Mouse (Mus musculus): ENCODE measurements around the gene Qsox1. TPM values are rescaled to one million over a fixed set of nuclear protein-coding genes. Genes with fewer than 3 reads are reported as not detected.

Gene Qsox1
- polyA plus RNA-seq, 1 experiment from 2014 or later = 6.8 TPM

DNA sequence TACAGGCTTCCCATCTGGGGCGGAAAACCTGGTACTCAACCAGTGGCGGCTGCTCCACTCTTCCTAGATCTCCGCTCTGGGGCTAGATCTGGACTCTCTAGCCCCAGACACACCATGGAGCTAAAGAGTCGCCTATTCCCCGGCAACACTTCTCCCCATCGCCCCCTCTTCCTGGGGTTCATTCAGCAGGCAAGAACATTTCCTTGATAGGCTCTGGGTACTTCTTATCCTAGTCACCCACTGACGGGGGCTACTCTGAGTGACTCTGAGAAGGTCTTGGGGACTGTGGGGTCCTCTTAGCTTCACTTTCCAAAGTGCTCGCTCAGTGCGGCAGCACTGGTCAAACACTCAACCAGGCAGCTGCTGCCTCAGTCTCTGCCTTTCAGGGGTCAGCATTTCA lies 59.3 kb downstream of the Qsox1 start:
- Histone ChIP-seq H3K4me3 (ENCODE audit: low read depth, low read length) (no peak overlapping the region), H3K9me3 (ENCODE audit: control insufficient read depth, low read length) (no peaks in the 10 kb centered on the region), H3K4me2 (no peak overlapping the region), H3K9ac (ENCODE audit: low read length) (no peak overlapping the region), H3K27me3 (ENCODE audit: control insufficient read depth, insufficient read depth, low read length) (peaks cover 77% of the 10 kb centered on the region), H3K27ac (ENCODE audit: low read depth, low read length) (no peak overlapping the region), H3K36me3 (ENCODE audit: control insufficient read depth, insufficient read depth, low read length) (no peaks in the 10 kb centered on the region), H3K4me1 (ENCODE audit: control insufficient read depth, insufficient read depth, low read length) (peaks cover 3% of the 10 kb centered on the region)
- ATAC-seq (ENCODE audit: low FRiP score) (no peak), DNase-seq (ENCODE audit: low spot score, missing footprints) (peak; percentile 80)
- WGBS = 68% methylated on average over 9 of the region's 9 CpGs

DNA sequence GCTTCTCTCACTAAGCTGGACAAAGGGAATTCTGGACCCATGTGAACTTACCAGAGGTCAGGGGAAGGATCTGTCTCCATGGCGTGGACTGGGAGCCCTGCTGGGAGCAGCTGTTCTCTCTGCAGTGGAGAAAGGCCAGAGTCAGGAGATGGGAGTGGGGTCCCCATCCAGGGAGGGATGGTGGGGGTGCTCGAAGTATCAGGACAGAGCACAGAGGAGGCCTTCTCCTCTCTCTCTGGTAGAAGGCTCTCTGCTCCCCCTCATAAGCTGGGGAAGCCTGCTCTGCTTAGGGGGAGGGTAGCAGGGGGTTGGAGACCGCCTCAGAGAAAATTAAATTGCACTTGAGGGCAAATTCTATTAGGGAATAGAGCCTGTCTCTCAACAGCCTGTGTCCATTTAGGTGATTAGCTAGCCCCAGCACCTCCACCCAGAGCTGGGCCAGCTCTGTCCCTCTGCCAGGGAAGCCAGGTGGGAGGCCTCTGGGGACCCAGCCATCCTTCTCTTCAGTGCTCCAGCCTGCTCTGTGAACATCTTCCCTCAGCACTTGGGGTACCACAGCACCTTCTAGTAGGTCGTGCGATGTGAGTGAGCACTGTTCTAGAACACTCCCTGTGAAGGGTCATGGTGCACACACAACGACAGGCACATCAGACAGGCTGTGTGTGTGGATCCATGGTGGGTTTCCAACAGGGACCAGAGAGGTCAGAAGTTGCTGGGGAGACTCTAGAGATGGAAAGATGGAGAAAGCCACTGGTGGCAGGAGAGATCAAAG lies 61.0 kb downstream of the Qsox1 start, which contains the start of gene Lhx4:
Gene Lhx4, minus strand, starts transcription at position 201 of the 772 bp plus-strand sequence.
- DNase-seq (ENCODE audit: low spot score, missing footprints) (peak; percentile 80), ATAC-seq (ENCODE audit: low FRiP score) (peak; percentile 38; the same call in 1 of the 2 replicates)
- no peak within 1 kb of the TSS for H3K27ac ChIP-seq (ENCODE audit: low read depth, low read length)
- no peak within 1 kb of the TSS for H3K9ac ChIP-seq (ENCODE audit: low read length)
- no peaks in the 10 kb centered on the region for H3K9me3 ChIP-seq (ENCODE audit: control insufficient read depth, low read length)
- no peak within 1 kb of the TSS for H3K4me2 ChIP-seq
- no peaks in the 10 kb centered on the region for H3K36me3 ChIP-seq (ENCODE audit: control insufficient read depth, insufficient read depth, low read length)
- peaks cover 3% of the 10 kb centered on the region for H3K4me1 ChIP-seq (ENCODE audit: control insufficient read depth, insufficient read depth, low read length)
- WGBS = 60% methylated on average over 6 of the region's 6 CpGs
- no peak within 1 kb of the TSS for H3K4me3 ChIP-seq (ENCODE audit: low read depth, low read length)
- peaks cover 84% of the 10 kb centered on the region for H3K27me3 ChIP-seq (ENCODE audit: control insufficient read depth, insufficient read depth, low read length)

DNA sequence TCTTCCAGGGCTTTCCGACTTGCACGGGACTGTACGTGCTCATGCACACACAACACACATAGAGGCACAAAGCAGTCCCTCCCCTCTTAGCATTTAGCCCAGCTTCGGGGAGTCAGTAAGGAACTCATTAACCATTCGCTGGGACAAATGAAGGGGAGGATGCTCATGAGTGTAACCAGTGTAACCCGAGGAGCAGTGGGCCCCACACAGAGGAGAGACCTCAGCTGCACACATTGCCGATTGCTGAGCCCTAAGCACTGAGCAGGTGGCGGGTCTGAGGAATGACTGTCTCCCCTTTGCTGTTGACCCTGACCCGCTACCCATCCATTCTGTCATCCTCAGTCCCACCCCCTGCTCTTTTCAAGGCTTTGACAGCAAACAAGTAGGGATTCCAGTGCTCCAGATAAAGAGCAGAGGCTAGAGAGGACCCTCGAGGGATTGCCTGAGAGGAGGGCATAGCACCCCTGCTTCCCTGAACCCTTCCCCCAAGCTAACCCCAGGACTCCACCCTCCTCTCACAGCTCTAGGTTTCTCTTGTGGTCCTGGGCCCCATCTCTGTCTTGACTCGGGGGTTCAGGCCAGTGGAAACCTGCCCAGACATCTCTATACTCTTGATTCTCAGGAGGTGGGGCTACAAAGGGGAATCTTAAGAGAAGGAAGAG lies 62.0 kb downstream of the Qsox1 start:
- no peaks in the 10 kb centered on the region for H3K36me3 ChIP-seq (ENCODE audit: control insufficient read depth, insufficient read depth, low read length)
- H3K4me2 ChIP-seq = no peak overlapping the region
- no peak overlapping the region for H3K9ac ChIP-seq (ENCODE audit: low read length)
- no peak overlapping the region for H3K4me3 ChIP-seq (ENCODE audit: low read depth, low read length)
- DNase-seq (ENCODE audit: low spot score, missing footprints) (peak; percentile 86), ATAC-seq (ENCODE audit: low FRiP score) (peak; percentile 61; the same call in 1 of the 2 replicates)
- 15% methylated on average over 11 of the region's 11 CpGs for WGBS
- peaks cover 94% of the 10 kb centered on the region for H3K27me3 ChIP-seq (ENCODE audit: control insufficient read depth, insufficient read depth, low read length)
- H3K4me1 ChIP-seq (ENCODE audit: control insufficient read depth, insufficient read depth, low read length) = peaks cover 3% of the 10 kb centered on the region
- no peak overlapping the region for H3K27ac ChIP-seq (ENCODE audit: low read depth, low read length)
- no peaks in the 10 kb centered on the region for H3K9me3 ChIP-seq (ENCODE audit: control insufficient read depth, low read length)

DNA sequence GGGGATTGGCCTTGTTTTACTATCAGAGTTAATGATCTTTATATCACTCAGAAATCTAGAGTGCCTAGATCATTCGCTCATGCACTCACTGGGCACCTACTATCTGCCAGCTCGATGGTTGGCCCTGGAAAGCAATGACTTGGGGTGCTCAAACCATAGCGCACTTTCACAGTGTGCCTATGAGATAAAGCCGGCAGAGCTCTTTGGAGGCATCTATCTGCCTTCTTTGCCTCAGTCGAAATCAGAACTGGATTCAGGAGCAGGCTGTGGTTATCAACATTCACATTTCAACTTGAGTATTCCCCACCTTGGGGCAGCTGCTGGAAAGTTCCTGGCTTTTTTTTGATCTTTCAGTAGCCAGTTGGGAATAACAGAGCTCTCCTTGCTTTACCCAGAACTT lies 64.8 kb downstream of the Qsox1 start:
- DNase-seq (ENCODE audit: low spot score, missing footprints) (peak; percentile 85), ATAC-seq (ENCODE audit: low FRiP score) (no peak)
- no peak overlapping the region for H3K9ac ChIP-seq (ENCODE audit: low read length)
- H3K4me3 ChIP-seq (ENCODE audit: low read depth, low read length) = no peak overlapping the region
- H3K27ac ChIP-seq (ENCODE audit: low read depth, low read length) = no peak overlapping the region
- no peaks in the 10 kb centered on the region for H3K36me3 ChIP-seq (ENCODE audit: control insufficient read depth, insufficient read depth, low read length)
- H3K27me3 ChIP-seq (ENCODE audit: control insufficient read depth, insufficient read depth, low read length) = peaks cover 93% of the 10 kb centered on the region
- peaks cover 6% of the 10 kb centered on the region for H3K4me1 ChIP-seq (ENCODE audit: control insufficient read depth, insufficient read depth, low read length)
- H3K9me3 ChIP-seq (ENCODE audit: control insufficient read depth, low read length) = no peaks in the 10 kb centered on the region
- no peak overlapping the region for H3K4me2 ChIP-seq
- 79% methylated on average over 5 of the region's 5 CpGs for WGBS

DNA sequence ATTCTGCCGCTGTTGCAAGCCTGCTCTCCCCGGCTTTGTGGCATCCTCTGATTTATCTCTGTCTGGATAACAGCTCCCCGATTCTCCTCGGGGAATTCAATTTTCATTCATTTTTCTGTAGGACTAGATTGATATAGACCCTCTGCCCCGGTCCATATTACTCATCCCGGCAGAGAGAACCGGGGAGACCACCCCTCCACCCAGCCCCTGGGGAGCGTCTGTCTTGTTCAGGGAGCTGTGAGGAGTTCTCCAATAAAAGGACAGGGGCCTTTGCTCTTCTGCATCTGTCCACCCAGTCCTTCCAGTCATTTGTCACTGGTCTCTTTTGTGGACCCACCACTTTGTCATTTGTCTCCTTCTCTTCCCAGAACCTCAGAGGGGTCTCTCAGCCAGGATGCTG lies 65.7 kb downstream of the Qsox1 start:
- no peak overlapping the region for H3K4me2 ChIP-seq
- 15% methylated on average over 8 of the region's 8 CpGs for WGBS
- no peak overlapping the region for H3K4me3 ChIP-seq (ENCODE audit: low read depth, low read length)
- H3K27ac ChIP-seq (ENCODE audit: low read depth, low read length) = no peak overlapping the region
- H3K27me3 ChIP-seq (ENCODE audit: control insufficient read depth, insufficient read depth, low read length) = peaks cover 93% of the 10 kb centered on the region
- no peaks in the 10 kb centered on the region for H3K9me3 ChIP-seq (ENCODE audit: control insufficient read depth, low read length)
- H3K9ac ChIP-seq (ENCODE audit: low read length) = no peak overlapping the region
- H3K4me1 ChIP-seq (ENCODE audit: control insufficient read depth, insufficient read depth, low read length) = peaks cover 11% of the 10 kb centered on the region
- no peak for ATAC-seq (ENCODE audit: low FRiP score)
- DNase-seq (ENCODE audit: low spot score, missing footprints) = peak; percentile 79
- no peaks in the 10 kb centered on the region for H3K36me3 ChIP-seq (ENCODE audit: control insufficient read depth, insufficient read depth, low read length)

DNA sequence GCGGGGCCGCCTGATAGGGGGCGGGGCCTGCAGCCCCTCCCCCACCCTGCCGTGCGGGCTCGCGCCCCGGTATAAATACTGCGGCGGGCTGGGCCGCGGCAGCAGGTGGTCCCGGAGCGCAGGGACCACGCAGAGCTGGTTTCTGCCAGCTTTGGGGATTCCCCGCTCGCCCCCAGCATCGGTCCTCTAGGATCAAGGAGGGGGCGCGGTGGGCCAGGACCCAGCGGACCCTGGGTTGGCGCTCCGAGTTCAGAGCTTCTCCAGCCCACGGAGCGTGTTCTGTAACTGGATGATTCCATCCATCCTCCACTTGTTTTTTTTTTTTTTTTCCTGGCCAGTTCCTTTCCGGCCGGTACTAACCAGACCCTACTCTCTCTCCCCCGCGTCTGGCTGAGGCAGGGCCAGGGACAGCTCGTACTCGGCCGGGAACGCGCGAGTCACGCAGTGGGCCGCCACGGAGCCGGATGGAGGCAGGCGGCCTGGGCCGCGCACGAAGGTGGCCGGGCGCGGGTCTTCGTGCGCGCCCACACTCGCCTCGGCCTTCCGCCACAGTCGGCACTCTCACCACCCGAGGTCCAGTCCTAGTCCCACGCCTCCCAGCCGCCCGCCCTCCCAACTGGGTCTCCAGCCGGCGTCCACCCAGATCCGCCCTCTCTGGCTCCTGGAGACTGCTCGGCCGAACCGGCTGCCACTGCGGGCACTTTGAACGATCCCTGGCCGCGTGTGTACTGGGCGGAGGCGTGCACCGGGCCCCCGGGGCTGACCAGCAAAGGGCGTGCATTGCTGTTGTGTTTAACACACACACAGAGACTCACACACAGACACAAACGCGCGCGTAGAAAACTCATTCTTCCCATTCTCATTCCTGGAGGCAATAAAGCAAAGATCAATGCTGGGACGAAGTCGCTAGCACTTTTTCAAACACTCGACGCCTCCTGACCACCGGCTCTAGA lies 70.0 kb downstream of the Qsox1 start:
- Histone ChIP-seq H3K27ac (ENCODE audit: low read depth, low read length) (no peak overlapping the region), H3K4me3 (ENCODE audit: low read depth, low read length) (peak overlapping the region; percentile 39), H3K27me3 (ENCODE audit: control insufficient read depth, insufficient read depth, low read length) (peaks cover 93% of the 10 kb centered on the region), H3K9ac (ENCODE audit: low read length) (peak overlapping the region; percentile 41), H3K36me3 (ENCODE audit: control insufficient read depth, insufficient read depth, low read length) (no peaks in the 10 kb centered on the region), H3K4me2 (peak overlapping the region; percentile 70), H3K4me1 (ENCODE audit: control insufficient read depth, insufficient read depth, low read length) (peaks cover 15% of the 10 kb centered on the region), H3K9me3 (ENCODE audit: control insufficient read depth, low read length) (no peaks in the 10 kb centered on the region)
- peak; percentile 97 for DNase-seq (ENCODE audit: low spot score, missing footprints)
- ATAC-seq (ENCODE audit: low FRiP score) = peak; percentile 68
- under 1% methylated on average over 81 of the region's 81 CpGs for whole genome bisulfite sequencing

DNA sequence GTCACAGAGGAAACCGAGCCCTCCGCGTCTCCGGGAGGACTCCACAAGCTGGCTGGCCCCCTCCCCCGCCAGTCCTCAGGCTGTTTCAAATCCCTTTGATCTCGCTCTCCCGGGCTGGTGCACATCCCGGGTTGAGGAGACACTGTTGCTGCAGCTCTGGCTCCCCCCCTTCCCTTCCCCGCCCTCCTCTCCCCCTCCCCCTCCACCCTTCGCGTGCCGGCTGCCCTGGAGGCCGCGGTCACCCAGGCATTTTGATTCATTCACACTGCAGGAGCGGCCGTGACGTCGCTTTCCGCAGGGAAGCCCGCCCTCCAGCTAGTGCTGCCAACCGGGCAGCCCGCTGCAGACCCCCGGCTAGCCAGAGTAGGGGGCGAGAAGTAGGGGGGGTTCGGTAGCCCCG lies 70.7 kb downstream of the Qsox1 start:
- Histone ChIP-seq H3K4me3 (ENCODE audit: low read depth, low read length) (peak overlapping the region; percentile 39), H3K36me3 (ENCODE audit: control insufficient read depth, insufficient read depth, low read length) (no peaks in the 10 kb centered on the region), H3K27ac (ENCODE audit: low read depth, low read length) (no peak overlapping the region), H3K27me3 (ENCODE audit: control insufficient read depth, insufficient read depth, low read length) (peaks cover 93% of the 10 kb centered on the region), H3K4me2 (peak overlapping the region; percentile 70), H3K9ac (ENCODE audit: low read length) (peak overlapping the region; percentile 40; the same call in 1 of the 2 replicates), H3K9me3 (ENCODE audit: control insufficient read depth, low read length) (no peaks in the 10 kb centered on the region), H3K4me1 (ENCODE audit: control insufficient read depth, insufficient read depth, low read length) (peaks cover 15% of the 10 kb centered on the region)
- DNase-seq (ENCODE audit: low spot score, missing footprints) (no peak), ATAC-seq (ENCODE audit: low FRiP score) (peak; percentile 85)
- 0% methylated on average over 26 of the region's 26 CpGs for WGBS

DNA sequence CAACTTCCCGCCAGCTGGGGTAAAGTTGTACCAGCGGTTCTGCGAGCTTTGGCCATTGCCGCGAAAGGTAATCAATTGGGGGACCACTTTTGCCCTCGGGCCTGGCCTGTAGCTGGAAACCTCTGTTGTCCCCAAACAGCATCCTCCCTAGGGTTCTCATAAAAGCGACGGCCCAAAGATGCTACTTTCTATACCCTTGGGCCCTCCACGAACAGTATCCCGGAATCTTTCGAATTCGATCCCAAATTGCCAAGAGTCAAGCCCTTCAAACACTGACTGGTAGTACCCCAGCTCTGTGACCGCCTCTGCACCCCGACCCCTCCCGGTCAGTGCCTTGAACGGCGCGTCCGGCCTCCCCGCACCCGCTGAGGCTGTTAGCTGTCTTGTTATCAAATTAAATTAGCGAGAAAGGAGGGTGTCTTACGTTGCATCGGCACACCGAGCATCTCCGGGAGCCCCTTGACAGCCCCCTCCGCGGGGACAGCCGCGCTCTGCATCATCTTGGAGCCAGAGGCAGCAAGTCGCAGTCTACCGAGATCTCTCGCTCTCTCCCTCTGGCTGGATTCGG lies 71.2 kb downstream of the Qsox1 start:
- H3K27ac ChIP-seq (ENCODE audit: low read depth, low read length) = no peak overlapping the region

More for the DNA sequence above, 71.2 kb downstream of the Qsox1 start:
- H3K4me3 ChIP-seq (ENCODE audit: low read depth, low read length) = peak overlapping the region; percentile 39
- H3K4me2 ChIP-seq = peak overlapping the region; percentile 70
- peak; percentile 15 for ATAC-seq (ENCODE audit: low FRiP score)
- peaks cover 15% of the 10 kb centered on the region for H3K4me1 ChIP-seq (ENCODE audit: control insufficient read depth, insufficient read depth, low read length)
- peaks cover 93% of the 10 kb centered on the region for H3K27me3 ChIP-seq (ENCODE audit: control insufficient read depth, insufficient read depth, low read length)
- no peaks in the 10 kb centered on the region for H3K36me3 ChIP-seq (ENCODE audit: control insufficient read depth, insufficient read depth, low read length)
- DNase-seq (ENCODE audit: low spot score, missing footprints) = peak; percentile 97
- WGBS = 0% methylated on average over 34 of the region's 34 CpGs
- H3K9me3 ChIP-seq (ENCODE audit: control insufficient read depth, low read length) = no peaks in the 10 kb centered on the region
- H3K9ac ChIP-seq (ENCODE audit: low read length) = no peak overlapping the region

Measured in midbrain, embryonic 11.5 days (tissue).